Mouse (Mus musculus) cortical plate, adult 2 months (tissue): ENCODE results near the gene Tnk1. TPM values are rescaled to one million over a fixed set of nuclear protein-coding genes. Genes with fewer than 3 reads are reported as not detected.

Source experiments
- H3K27ac ChIP-seq: fragments of 200-500 bp; 2 replicates; pipeline ENCODE4 v1.5.1; 2012; ENCODE audit warnings: low read length, control low read depth, inconsistent platforms; ENCODE audit not compliant: insufficient read depth
- H3K4me1 ChIP-seq: fragments of 200-500 bp; 2 replicates; pipeline ENCODE4 v1.6.1; 2011; ENCODE audit warnings: low read length; ENCODE audit not compliant: control insufficient read depth, insufficient read depth
- H3K4me3 ChIP-seq: fragments of 200-500 bp; 2 replicates; pipeline ENCODE4 v1.5.1; 2011; ENCODE audit warnings: mild to moderate bottlenecking, low read length, control low read depth; ENCODE audit not compliant: insufficient read depth
- CTCF ChIP-seq: fragments of 200-500 bp; IDR thresholded peaks from 2 replicates; pipeline ENCODE4 v1.5.1; 2011; ENCODE audit warnings: mild to moderate bottlenecking, control low read depth, low read length; ENCODE audit not compliant: insufficient read depth; ENCODE audit errors: extremely low read depth
- POLR2A ChIP-seq: fragments of 200-500 bp; IDR thresholded peaks from 2 replicates; pipeline ENCODE4 v1.6.1; 2011; ENCODE audit warnings: mild to moderate bottlenecking, low read length, control low read depth; ENCODE audit not compliant: insufficient read depth; ENCODE audit errors: extremely low read depth
- polyA plus RNA-seq: library from polyadenylated mRNA; depleted of rRNA; stranded (reverse); fragments of >200 nt; gene quantifications from 2 replicates; pipeline ENCODE4 v1.2.3, GENCODE M21; 2012

The Tnk1 gene
- polyA plus RNA-seq, 1 experiment: 0.08 TPM

GRCm38 (mm10) chr11:69891482-69891881, 33.0 kb upstream of the Tnk1 start:
- no peaks in the 10 kb centered on the region for H3K4me1 ChIP-seq
- no peak overlapping the region for H3K27ac ChIP-seq
- TF ChIP-seq POLR2A (no peak), CTCF (no peak)
- no peak overlapping the region for H3K4me3 ChIP-seq

DNA sequence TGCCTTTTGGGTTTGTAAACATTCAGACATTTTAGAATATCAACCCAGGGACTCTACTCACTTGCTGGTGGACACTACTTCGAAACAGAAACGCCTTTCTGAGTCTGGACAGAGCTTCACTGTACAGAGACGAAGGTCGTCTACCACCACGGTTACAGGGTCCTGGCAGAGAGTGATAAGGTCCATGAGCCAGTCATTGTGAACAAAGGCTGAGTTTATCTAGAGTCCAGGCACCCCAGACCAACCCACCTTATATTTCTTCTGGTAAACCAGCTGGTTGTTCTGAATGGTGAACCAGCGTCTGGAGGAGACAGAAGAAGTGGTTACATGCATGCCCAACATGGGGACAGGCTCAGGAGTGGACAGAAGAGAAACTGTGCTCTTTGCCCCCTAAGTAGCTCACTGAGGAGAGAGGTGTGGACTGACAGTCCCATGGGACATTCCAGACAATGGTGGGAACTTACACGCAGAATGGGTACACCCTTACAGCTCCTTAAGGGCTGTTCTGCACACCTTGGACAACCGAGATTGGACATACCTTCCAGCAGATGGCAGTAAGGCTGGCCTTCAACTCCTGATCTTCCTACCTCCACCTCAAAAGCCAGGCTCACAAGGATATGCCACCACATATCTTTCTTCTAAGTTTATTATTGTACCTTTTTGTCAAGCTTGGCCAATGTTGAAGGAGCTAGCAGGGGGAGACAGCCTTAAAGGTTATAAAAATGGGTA, 28.5 kb upstream of the Tnk1 start:
- Histone ChIP-seq H3K4me3 (no peak overlapping the region), H3K4me1 (no peaks in the 10 kb centered on the region), H3K27ac (no peak overlapping the region)
- TF ChIP-seq CTCF (no peak), POLR2A (no peak)

- Histone ChIP-seq H3K4me3 (no peak overlapping the region), H3K4me1 (no peaks in the 10 kb centered on the region), H3K27ac (no peak overlapping the region)
- TF ChIP-seq CTCF (no peak), POLR2A (no peak)
Observed at GRCm38 (mm10) chr11:69884663-69885062, 26.1 kb upstream of the Tnk1 start.

GRCm38 (mm10) chr11:69884240-69884639, 25.7 kb upstream of the Tnk1 start:
- TF ChIP-seq POLR2A (no peak), CTCF (no peak)
- Histone ChIP-seq H3K4me1 (no peaks in the 10 kb centered on the region), H3K27ac (no peak overlapping the region), H3K4me3 (no peak overlapping the region)

DNA sequence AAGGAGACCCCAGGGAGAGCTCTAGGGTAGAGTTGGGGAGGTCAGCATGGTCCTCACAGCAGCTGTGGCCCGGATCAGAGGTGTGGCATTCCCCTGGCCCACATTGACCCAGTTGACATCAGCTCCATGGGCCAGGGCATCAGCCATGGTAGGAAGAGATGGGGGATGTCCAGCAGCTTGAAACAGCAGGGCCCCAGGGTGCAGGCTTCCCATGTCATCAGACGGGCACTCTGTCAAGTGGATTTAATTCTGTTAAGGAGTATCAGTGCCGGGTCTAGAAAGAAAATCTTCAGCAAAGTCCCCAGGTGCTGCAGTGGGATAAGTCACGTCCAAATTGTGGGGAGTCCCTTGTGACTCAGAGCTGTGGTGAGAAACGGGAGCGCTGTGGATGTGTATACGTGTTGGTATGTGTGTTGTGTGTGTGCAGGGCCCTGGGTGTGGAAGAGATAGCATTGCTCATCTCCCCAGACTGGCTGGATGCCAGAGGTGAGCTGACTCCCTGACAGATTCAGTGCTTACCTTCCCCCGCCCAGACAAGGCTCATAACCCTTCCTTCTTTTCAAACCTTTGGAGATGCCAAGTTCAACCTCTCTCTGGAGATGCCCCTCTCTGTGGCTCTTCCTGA, 25.1 kb upstream of the Tnk1 start:
- no peak overlapping the region for H3K4me3 ChIP-seq
- H3K27ac ChIP-seq: no peak overlapping the region
- H3K4me1 ChIP-seq: no peaks in the 10 kb centered on the region
- no peak for TF ChIP-seq CTCF
- no peak for TF ChIP-seq POLR2A

DNA sequence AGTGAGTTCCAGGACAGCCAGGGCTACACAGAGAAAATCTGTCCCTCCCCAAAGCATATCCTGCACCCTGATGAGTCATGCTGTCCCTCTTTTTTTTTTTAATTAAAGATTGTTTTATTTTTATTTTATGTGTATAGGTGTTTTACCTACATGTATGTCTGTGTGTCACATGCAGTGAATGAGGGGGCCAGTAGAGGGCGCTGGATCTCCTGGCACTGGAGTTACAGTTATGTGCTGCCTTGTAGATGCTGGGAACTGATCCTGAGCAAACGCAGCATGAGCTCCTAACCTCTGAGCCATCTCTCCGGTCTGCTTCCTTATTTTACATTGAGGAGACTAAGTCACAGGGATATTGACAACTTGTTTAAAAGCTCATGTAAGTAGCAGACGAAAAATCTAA, 24.5 kb upstream of the Tnk1 start:
- 0 out of 2 replicates have a peak, but pooled peaks have one; percentile 6 for TF ChIP-seq CTCF
- TF ChIP-seq POLR2A: no peak
- no peaks in the 10 kb centered on the region for H3K4me1 ChIP-seq
- no peak overlapping the region for H3K27ac ChIP-seq
- H3K4me3 ChIP-seq: no peak overlapping the region

GRCm38 (mm10) chr11:69881787-69882670, 23.5 kb upstream of the Tnk1 start:
- Histone ChIP-seq H3K4me3 (no peak overlapping the region), H3K27ac (no peak overlapping the region), H3K4me1 (no peaks in the 10 kb centered on the region)
- TF ChIP-seq CTCF: no peak
- no peak for TF ChIP-seq POLR2A

DNA sequence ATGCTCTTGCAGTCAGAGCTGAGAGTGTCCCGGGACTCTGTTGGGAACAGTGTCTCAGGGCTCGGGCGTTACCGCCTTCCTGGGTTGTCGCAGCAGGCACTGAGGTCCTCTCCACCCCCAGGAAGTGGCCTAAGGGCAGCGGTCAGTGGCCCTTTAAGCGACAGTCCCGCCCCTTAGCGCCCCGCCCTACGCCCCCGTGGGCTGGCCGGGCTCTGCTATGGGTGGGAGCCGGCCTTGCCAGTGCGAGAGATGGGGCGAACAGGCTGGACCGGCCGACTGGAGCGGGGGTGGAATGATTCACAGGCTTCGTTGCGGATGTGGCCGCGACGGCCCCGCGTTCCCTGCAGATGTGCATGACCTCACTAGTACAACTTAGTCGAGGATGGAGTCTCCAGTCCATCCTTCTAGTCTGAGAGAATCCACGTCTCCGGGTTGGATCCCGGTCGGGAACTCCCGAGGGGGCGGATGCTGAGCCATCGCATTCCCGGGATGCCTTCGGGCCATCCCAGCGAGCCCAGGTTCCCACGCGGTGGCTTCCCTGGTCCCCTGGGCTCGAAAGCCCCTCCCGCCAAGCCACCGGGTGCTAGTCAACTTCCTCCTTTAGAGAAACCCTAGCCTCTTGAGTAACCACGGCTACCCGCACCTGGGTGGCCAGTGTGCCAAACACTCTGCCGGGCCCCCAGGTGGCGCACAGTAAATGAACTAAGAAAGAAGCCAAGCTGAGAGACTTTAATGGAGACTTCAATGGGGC, 22.5 kb upstream of the Tnk1 start, which contains the start of gene Kctd11:
Kctd11 (minus strand) TSS at position 554 of the 751 bp plus-strand sequence.
- Histone ChIP-seq H3K4me1 (no peaks in the 10 kb centered on the region), H3K4me3 (peak within 1 kb of the TSS; percentile 33), H3K27ac (peak within 1 kb of the TSS; percentile 51)
- peak; percentile 70 for TF ChIP-seq POLR2A
- TF ChIP-seq CTCF: no peak

GRCm38 (mm10) chr11:69880506-69880852, 21.9 kb upstream of the Tnk1 start:
- TF ChIP-seq CTCF (peak; percentile 57), POLR2A (no peak)
- Histone ChIP-seq H3K4me3 (peak overlapping the region; percentile 33), H3K4me1 (no peaks in the 10 kb centered on the region), H3K27ac (peak overlapping the region; percentile 51; the same call in 1 of the 2 replicates)
